Mouse (Mus musculus): ENCODE results near the gene D830030K20Rik. TPM values are rescaled to one million over a fixed set of nuclear protein-coding genes. Genes with fewer than 3 reads are reported as not detected.
"Not testable (repeated sequence)": the region's sequence is repeated elsewhere in the genome, so short reads cannot be mapped to it uniquely, and the experiment has no call there.

The D830030K20Rik gene
- total RNA-seq (2021), result 1 to 10 TPM; 1.4 to 2.0 TPM
- long read RNA-seq, experiment 1, result 0 reads
- long read RNA-seq, experiment 2, partial matches to known transcripts, result 0 of 2 reads
- long read RNA-seq, experiment 2, other reads (novel, unspliced or antisense), result 2 of 2 reads

DNA sequence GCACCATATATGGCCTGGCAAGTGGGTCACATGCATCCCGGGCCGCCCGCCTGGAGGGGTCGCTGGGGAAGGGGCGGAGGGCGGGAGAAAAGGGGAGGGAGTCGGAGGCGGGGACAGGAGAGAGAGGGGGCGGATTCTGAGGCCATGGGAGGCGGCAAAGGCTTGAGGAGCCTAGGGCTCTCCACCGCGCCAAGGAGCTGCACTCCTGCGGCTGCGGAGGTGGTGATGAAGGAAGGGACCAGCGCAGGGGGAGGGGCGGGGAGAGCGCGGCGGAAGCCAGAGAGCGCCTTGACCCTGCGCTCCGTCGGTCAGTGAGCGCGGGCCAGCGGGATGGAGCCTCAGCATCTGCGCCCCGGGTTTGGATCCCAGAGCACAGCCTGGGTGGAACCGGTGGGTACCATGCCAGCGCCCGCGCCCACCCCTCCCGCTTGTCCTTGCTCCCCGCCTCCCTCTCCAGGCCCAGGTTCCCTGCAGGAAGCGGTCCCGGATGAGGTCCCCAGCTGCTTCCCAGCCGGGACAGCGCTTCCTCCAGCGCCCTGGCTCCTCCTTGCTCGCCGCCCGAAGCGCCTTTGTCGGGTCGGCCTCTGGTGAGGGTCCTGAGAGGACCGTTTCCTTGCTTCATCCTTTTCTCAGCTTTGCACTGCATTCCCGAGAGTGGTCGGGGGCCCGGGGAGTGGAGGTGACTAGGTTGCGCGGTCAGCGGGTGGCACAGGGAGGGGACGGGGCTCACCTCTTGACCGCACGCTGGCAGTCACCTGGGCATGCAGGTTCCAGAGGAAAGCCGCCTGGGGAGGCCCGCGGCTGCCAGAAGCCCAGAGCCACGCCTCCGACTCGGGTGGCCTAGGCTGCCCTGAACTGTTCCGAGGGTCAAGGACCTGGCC lies at the start of gene D830030K20Rik:
D830030K20Rik (plus strand) TSS at position 217 of the 881 bp plus-strand sequence.
- DNase-seq; intact Hi-C loops (cut with DNase I; ENCODE audit: low total_unique reads): not testable (repeated sequence)

DNA sequence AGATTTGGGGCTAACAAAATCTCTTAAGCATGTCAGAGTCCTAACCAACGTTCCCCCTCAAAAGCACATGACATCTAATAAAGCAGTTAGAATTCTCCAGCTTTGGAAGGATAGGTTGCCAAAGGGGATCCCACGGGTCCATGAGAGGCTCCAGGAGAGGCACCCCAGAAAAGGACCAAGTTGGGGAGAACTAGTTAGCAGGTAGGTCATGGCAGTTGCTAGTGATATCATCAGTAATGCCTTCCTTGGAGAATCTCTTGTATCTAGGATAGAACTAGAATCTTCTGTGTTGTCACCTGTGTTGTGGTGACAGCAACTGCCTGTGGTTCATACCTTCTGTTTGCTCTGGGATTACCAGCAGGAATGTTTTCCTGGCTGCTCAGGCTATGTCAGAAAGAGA lies 20.3 kb upstream of the D830030K20Rik start, which contains the start of gene Gm5795:
Gm5795 (plus strand) TSS at position 301 of the 400 bp plus-strand sequence.
- intact Hi-C loops (cut with DNase I; ENCODE audit: low total_unique reads); DNase-seq: not testable (repeated sequence)

DNA sequence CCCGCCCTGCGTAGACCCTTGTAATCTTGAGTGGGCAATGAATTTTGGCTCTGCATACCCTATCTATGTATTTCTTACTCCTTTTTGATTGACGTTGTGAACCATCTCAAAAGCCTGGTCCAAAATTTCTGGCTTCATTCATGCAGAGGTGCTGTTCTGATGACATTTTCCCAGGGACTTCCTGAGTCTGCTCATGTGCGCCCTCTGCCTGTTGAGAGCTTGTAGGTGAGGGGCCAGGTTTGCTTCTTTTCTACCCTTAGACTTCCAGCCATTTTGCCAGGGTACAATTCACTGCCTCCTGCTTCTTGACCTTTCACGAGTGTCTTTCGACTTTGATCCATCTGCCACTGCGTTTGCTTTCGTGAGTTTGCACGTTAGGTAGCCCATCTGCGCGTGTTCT lies 1.1 kb downstream of the D830030K20Rik start:
- intact Hi-C loops (cut with DNase I; ENCODE audit: low total_unique reads); DNase-seq: not testable (repeated sequence)

GRCm38 (mm10) chr14:3262531-3262930 lies 54.2 kb downstream of the D830030K20Rik start:
- DNase-seq; intact Hi-C loops (cut with DNase I; ENCODE audit: low total_unique reads): not testable (repeated sequence)

Other genes starting within 250 kb of the D830030K20Rik start
- not detected for gene Gm2888, start 178.5 kb upstream of the D830030K20Rik start, total RNA-seq (2021)
- under 1 TPM; 0.13 to 0.51 TPM for gene Gm2897, start 159.2 kb upstream of the D830030K20Rik start, total RNA-seq (2021)
- gene Gm10340, start 74.5 kb upstream of the D830030K20Rik start, total RNA-seq (2021), result not detected
- not detected for gene Gm5795, start 20.2 kb upstream of the D830030K20Rik start, total RNA-seq (2021)
- gene Gm2956, start 124.1 kb downstream of the D830030K20Rik start, total RNA-seq (2021), result not detected
- gene Gm10413, start 186.6 kb downstream of the D830030K20Rik start, total RNA-seq (2021), result not detected
- gene Gm10409, start 204.1 kb downstream of the D830030K20Rik start, total RNA-seq (2021), result under 1 TPM; 0.29 to 0.39 TPM
- not detected for gene Gm3005, start 219.6 kb downstream of the D830030K20Rik start, total RNA-seq (2021)
- not detected for gene Gm10408, start 240.9 kb downstream of the D830030K20Rik start, total RNA-seq (2021)